Comparison of ENCODE assay signal across 2 mouse cellular contexts in the genomic region with DNA sequence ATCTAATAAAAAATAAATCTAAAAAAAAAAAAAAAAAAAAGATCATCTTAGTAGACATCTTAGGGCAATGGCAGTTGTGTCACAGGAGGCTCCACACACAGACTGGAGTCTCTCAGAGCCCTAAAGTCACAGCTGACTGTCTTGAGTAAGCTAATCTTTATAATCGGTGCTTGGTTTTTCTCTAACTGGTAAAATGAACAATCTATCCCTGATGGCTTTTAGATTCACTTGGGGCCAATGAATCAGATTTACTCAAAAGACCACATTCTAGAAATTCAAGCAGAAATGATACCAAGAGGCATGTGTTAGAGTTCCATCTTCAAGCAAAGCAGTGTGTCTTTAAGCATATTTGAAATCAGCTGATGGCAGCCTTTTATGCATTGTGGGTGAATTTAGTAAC.
DNase-seq lines count a peak whose midpoint lies in the region; TF ChIP-seq lines count a peak whose summit lies in the region.
"Not testable (repeated sequence)": the region's sequence is repeated elsewhere in the genome, so short reads cannot be mapped to it uniquely, and the experiment has no call there.

No protein-coding gene starts in this region.

- H3K4me1 ChIP-seq in kidney, adult 2 months (ENCODE audit: control insufficient read depth, insufficient read depth, low read length): not testable (repeated sequence)

- H3K36me3 ChIP-seq in kidney, adult 2 months (ENCODE audit: control insufficient read depth, insufficient read depth, low read length): not testable (repeated sequence)

- H3K4me3 ChIP-seq in kidney, adult 2 months (ENCODE audit: insufficient read depth, low read depth, low read length): not testable (repeated sequence)

- H3K27me3 ChIP-seq in kidney, adult 2 months (replicated peaks; ENCODE audit: control insufficient read depth, insufficient read depth, low read length): not testable (repeated sequence)

- not testable (repeated sequence) for H3K27ac ChIP-seq in kidney, adult 2 months (ENCODE audit: insufficient read depth, low read depth, low read length)

- WGBS in kidney, adult 2 months: 88% methylated on average over 1 of the region's 1 CpGs

- not testable (repeated sequence) for TF ChIP-seq CTCF in kidney, adult 2 months (conservative IDR thresholded peaks at IDR 0.05; ENCODE audit: insufficient read depth, insufficient read length, low read depth, low read length)

- DNase-seq in heart, adult 11 months: peak; percentile 76
- peak; percentile 24 for DNase-seq in kidney, adult 2 months

- not testable (repeated sequence) for TF ChIP-seq POLR2A in kidney, adult 2 months (IDR thresholded peaks at IDR 0.05; ENCODE audit: low read depth, low read length)
